Mouse (Mus musculus) testis, adult 2 months (tissue): ENCODE results near the gene Gm10668. TPM values are rescaled to one million over a fixed set of nuclear protein-coding genes. Genes with fewer than 3 reads are reported as not detected.
"Not testable (repeated sequence)": the region's sequence is repeated elsewhere in the genome, so short reads cannot be mapped to it uniquely, and the experiment has no call there.

ENCODE experiments used
- H3K27ac ChIP-seq: fragments of 200-500 bp; 2 replicates; pipeline ENCODE4 v1.5.1; 2012; ENCODE audit warnings: low read depth, low read length; ENCODE audit not compliant: control insufficient read depth, insufficient read depth
- H3K27me3 ChIP-seq: fragments of 200-500 bp; 2 replicates; pipeline ENCODE4 v1.6.1; 2012; ENCODE audit warnings: mild to moderate bottlenecking, low read length, moderate library complexity; ENCODE audit not compliant: control insufficient read depth, insufficient read depth
- H3K36me3 ChIP-seq: fragments of 200-500 bp; 2 replicates; pipeline ENCODE4 v1.6.1; 2012; ENCODE audit warnings: mild to moderate bottlenecking, low read length; ENCODE audit not compliant: control insufficient read depth, insufficient read depth
- H3K4me1 ChIP-seq: fragments of 200-500 bp; 2 replicates; pipeline ENCODE4 v1.6.1; 2012; ENCODE audit warnings: low read length; ENCODE audit not compliant: control insufficient read depth, insufficient read depth
- H3K4me3 ChIP-seq: fragments of 200-500 bp; 2 replicates; pipeline ENCODE4 v1.5.1; 2012; ENCODE audit warnings: low read depth, mild to moderate bottlenecking, low read length, moderate library complexity, mixed read lengths; ENCODE audit not compliant: control insufficient read depth
- polyA plus RNA-seq: library from polyadenylated mRNA; depleted of rRNA; stranded (reverse); fragments of >200 nt; gene quantifications from 2 replicates; pipeline ENCODE4 v1.2.3, GENCODE M21; 2012; rRNA removed

The Gm10668 gene
- not detected in 2 replicates for polyA plus RNA-seq

DNA sequence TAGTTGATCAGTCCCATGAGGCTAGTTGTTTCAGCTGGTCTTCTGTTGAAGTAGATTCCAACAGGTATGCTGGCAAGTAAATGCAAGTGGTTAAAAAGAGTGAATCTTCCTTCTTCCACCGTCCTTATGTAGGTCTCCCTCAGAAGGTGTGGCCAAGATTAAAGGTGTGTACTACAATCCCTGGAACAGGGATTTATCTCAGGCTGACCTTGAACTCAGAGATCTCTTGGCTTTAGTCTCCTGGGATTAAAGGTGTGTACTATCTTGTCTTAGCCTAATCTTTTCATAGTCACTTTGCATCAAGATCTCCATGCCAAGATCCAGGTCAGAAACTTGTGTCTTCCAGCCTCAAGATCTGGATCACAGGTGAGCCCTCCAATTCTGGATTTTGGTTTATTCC is at the start of gene Gm10668:
Gene Gm10668 (minus strand): TSS at position 101 of the 400 bp plus-strand sequence.
- not testable (repeated sequence) for H3K27ac ChIP-seq, H3K27me3 ChIP-seq, H3K36me3 ChIP-seq, H3K4me3 ChIP-seq, H3K4me1 ChIP-seq

DNA sequence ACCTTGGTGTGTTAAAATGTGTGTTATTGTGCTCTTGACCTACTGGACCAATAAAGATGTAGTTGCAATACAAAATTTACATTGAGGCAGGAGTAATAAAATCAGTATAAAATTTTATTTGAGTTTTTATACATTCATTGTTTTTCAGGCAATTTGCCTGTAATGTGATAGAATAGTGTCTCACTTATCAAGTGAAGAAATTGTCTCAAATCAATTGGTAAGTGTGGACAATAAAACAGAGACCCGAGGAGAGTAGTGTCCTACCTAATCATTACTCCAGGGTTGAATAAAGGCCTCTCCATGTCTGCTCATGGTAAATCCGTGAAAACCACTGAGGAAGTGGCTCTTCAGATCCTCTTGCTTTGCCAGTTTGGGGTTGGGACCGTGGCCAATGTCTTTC is 40.5 kb upstream of the Gm10668 start, which contains the start of gene Vmn1r112:
Gene Vmn1r112 (plus strand): TSS at position 301 of the 400 bp plus-strand sequence.
- H3K4me1 ChIP-seq, H3K27ac ChIP-seq, H3K27me3 ChIP-seq, H3K4me3 ChIP-seq, H3K36me3 ChIP-seq: not testable (repeated sequence)

DNA sequence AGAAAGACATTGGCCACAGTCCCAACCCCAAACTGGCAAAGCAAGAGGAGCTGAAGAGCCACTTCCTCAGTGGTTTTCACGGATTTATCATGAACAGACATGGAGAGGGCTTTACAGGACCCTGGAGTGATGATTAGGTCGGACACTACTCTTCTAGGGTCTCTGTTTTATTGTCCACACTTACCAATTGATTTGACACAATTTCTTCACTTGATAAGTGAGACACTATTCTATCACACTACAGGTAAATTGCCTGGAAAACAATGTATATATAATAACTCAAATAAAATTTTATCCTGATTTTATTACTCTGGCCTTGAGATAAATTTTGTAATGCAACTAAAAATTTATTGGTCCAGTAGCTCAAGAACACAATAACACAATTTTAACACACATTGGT is 27.3 kb downstream of the Gm10668 start, which contains the start of gene Vmn1r111:
Gene Vmn1r111 (minus strand): TSS at position 101 of the 400 bp plus-strand sequence.
- H3K4me1 ChIP-seq, H3K36me3 ChIP-seq, H3K4me3 ChIP-seq, H3K27ac ChIP-seq, H3K27me3 ChIP-seq: not testable (repeated sequence)

Other genes with a start within 250 kb of the Gm10668 start
- gene Vmn1r103, start 220.1 kb downstream of the Gm10668 start, polyA plus RNA-seq, result not detected in 2 replicates
- gene Vmn1r104, start 196.8 kb downstream of the Gm10668 start, polyA plus RNA-seq, result not detected in 2 replicates
- gene Gm5726, start 184.9 kb downstream of the Gm10668 start, polyA plus RNA-seq, result not detected in 2 replicates
- not detected in 2 replicates for gene Gm4141, start 154.4 kb downstream of the Gm10668 start, polyA plus RNA-seq
- gene Gm4513, start 131.6 kb downstream of the Gm10668 start, polyA plus RNA-seq, result 0.48 and 0.54 TPM in 2 replicates
- not detected in 2 replicates for gene Vmn1r107, start 61.7 kb downstream of the Gm10668 start, polyA plus RNA-seq
- not detected in 2 replicates for gene Vmn1r111, start 27.4 kb downstream of the Gm10668 start, polyA plus RNA-seq
- gene Vmn1r112, start 40.6 kb upstream of the Gm10668 start, polyA plus RNA-seq, result not detected in 2 replicates
- gene Vmn1r113, start 56.7 kb upstream of the Gm10668 start, polyA plus RNA-seq, result not detected in 2 replicates
- not detected in 2 replicates for gene Vmn1r114, start 81.6 kb upstream of the Gm10668 start, polyA plus RNA-seq
- gene Vmn1r115, start 114.4 kb upstream of the Gm10668 start, polyA plus RNA-seq, result not detected in 2 replicates
- gene Vmn1r116, start 141.6 kb upstream of the Gm10668 start, polyA plus RNA-seq, result not detected in 2 replicates
- gene Vmn1r117, start 153.5 kb upstream of the Gm10668 start, polyA plus RNA-seq, result not detected in 2 replicates
- gene Vmn1r118, start 181.7 kb upstream of the Gm10668 start, polyA plus RNA-seq, result not detected in 2 replicates